Mouse (Mus musculus) lung, postnatal 0 days (tissue): ENCODE measurements around the gene Swt1. TPM values are rescaled to one million over a fixed set of nuclear protein-coding genes. Genes with fewer than 3 reads are reported as not detected.
A peak's percentile ranks its signal among the peaks of the same experiment; 100 is the strongest.

Source experiments
- ATAC-seq: fragments of 200-750 bp; cut with Nextera tagmentation; 2 replicates; pipeline ENCODE4 v1.8.0; 2017; ENCODE audit warnings: moderate library complexity
- DNase-seq: peaks from one replicate; pipeline ENCODE4 v3.0.0-alpha.2; 2016; ENCODE audit warnings: low spot score
- H3K27ac ChIP-seq: fragments of 300-500 bp; sonication (generic); 2 replicates; pipeline ENCODE4 v1.5.1; 2014; ENCODE audit warnings: antibody characterized with exemption, mild to moderate bottlenecking, low read length, mixed read lengths
- H3K27me3 ChIP-seq: fragments of 300-500 bp; sonication (generic); replicated peaks from 2 replicates; pipeline ENCODE4 v1.6.1; 2014; ENCODE audit warnings: low read length, mixed read lengths; ENCODE audit not compliant: insufficient read depth
- H3K36me3 ChIP-seq: fragments of 300-500 bp; sonication (generic); 2 replicates; pipeline ENCODE4 v1.6.1; 2014; ENCODE audit warnings: low read length, mixed read lengths; ENCODE audit not compliant: insufficient read depth
- H3K4me1 ChIP-seq: fragments of 300-500 bp; sonication (generic); 2 replicates; pipeline ENCODE4 v1.6.1; 2014; ENCODE audit warnings: antibody characterized with exemption, low read depth, low read length, mixed read lengths; ENCODE audit not compliant: insufficient read depth
- H3K4me2 ChIP-seq: fragments of 300-500 bp; sonication (generic); replicated peaks from 2 replicates; pipeline ENCODE4 v1.6.1; 2014; ENCODE audit warnings: low read depth, mild to moderate bottlenecking, low read length, moderate library complexity, mixed read lengths
- H3K4me3 ChIP-seq: fragments of 300-500 bp; sonication (generic); 2 replicates; pipeline ENCODE4 v1.5.1; 2014; ENCODE audit warnings: low read depth, low read length
- H3K9ac ChIP-seq: fragments of 300-500 bp; sonication (generic); replicated peaks from 2 replicates; pipeline ENCODE4 v1.6.1; 2014; ENCODE audit warnings: low read depth, mild to moderate bottlenecking
- H3K9me3 ChIP-seq: fragments of 300-500 bp; sonication (generic); 2 replicates; pipeline ENCODE4 v1.6.1; 2016; ENCODE audit warnings: low read length, mixed read lengths
- CTCF ChIP-seq: IDR thresholded peaks from 2 replicates; pipeline ENCODE4 v1.5.1; 2016; ENCODE audit warnings: antibody characterized with exemption, mild to moderate bottlenecking
- EP300 ChIP-seq: IDR thresholded peaks from 2 replicates; pipeline ENCODE4 v1.6.1; 2016; ENCODE audit warnings: antibody characterized with exemption, mild to moderate bottlenecking, control low read depth
- WGBS: fragments of 180-500 bp; shearing (Covaris S2); extraction: QIAGEN DNeasy Blood & Tissue Kit; methylation state at CpG from one replicate; pipeline ENCODE4 v1.1.7; 2014; 5-methylcytosine and 5-hydroxymethylcytosine counted together
- polyA plus RNA-seq: library from polyadenylated mRNA; unstranded; fragments of >200 nt; fragmentation: Nextera tagmentation; extraction: Ambion mirVana; gene quantifications from 2 replicates; pipeline ENCODE4 v1.2.1, GENCODE M21; 2015

The Swt1 gene
- polyA plus RNA-seq, 1 experiment from 2014 or later: 92.6 TPM

- Histone ChIP-seq H3K9ac (peak overlapping the region; percentile 80), H3K4me2 (peak overlapping the region; percentile 56), H3K9me3 (no peaks in the 10 kb centered on the region), H3K27ac (peak overlapping the region; percentile 98), H3K36me3 (0 out of 2 replicates have a peak, but pooled peaks cover 4% of the 10 kb centered on the region), H3K4me3 (peak overlapping the region; percentile 96), H3K27me3 (no peaks in the 10 kb centered on the region), H3K4me1 (peaks cover 3% of the 10 kb centered on the region)
- ATAC-seq (peak; percentile 44), DNase-seq (peak; percentile 91)
- TF ChIP-seq EP300 (peak; percentile 94), CTCF (no peak)
- 11% methylated on average over 7 of the region's 7 CpGs for whole genome bisulfite sequencing
These were observed 1.2 kb downstream of the Swt1 start for GRCm38 (mm10) chr1:151426947-151427600.

GRCm38 (mm10) chr1:151422178-151422577 is 6.1 kb downstream of the Swt1 start:
- H3K4me2 ChIP-seq: no peak overlapping the region
- 45% methylated on average over 3 of the region's 3 CpGs for WGBS
- H3K9ac ChIP-seq: no peak overlapping the region
- peaks cover 8% of the 10 kb centered on the region; the same call in 1 of the 2 replicates for H3K36me3 ChIP-seq
- TF ChIP-seq EP300: no peak
- TF ChIP-seq CTCF: no peak
- H3K27ac ChIP-seq: no peak overlapping the region
- H3K4me3 ChIP-seq: no peak overlapping the region
- H3K4me1 ChIP-seq: no peaks in the 10 kb centered on the region
- no peaks in the 10 kb centered on the region for H3K9me3 ChIP-seq
- DNase-seq (no peak), ATAC-seq (no peak)
- H3K27me3 ChIP-seq: no peaks in the 10 kb centered on the region

- DNase-seq (no peak), ATAC-seq (no peak)
- WGBS: 89% methylated on average over 3 of the region's 3 CpGs
- H3K4me1 ChIP-seq: no peaks in the 10 kb centered on the region
- TF ChIP-seq EP300: no peak
- no peak for TF ChIP-seq CTCF
- no peaks in the 10 kb centered on the region for H3K27me3 ChIP-seq
- no peak overlapping the region for H3K4me2 ChIP-seq
- no peak overlapping the region for H3K27ac ChIP-seq
- no peaks in the 10 kb centered on the region for H3K9me3 ChIP-seq
- peaks cover 30% of the 10 kb centered on the region for H3K36me3 ChIP-seq
- H3K4me3 ChIP-seq: no peak overlapping the region
- H3K9ac ChIP-seq: no peak overlapping the region
These were observed 18.4 kb downstream of the Swt1 start for GRCm38 (mm10) chr1:151409827-151410226.

GRCm38 (mm10) chr1:151390029-151390428 is 38.2 kb downstream of the Swt1 start:
- Histone ChIP-seq H3K4me3 (no peak overlapping the region), H3K9me3 (no peaks in the 10 kb centered on the region), H3K27me3 (no peaks in the 10 kb centered on the region), H3K4me1 (no peaks in the 10 kb centered on the region), H3K4me2 (no peak overlapping the region), H3K9ac (no peak overlapping the region), H3K36me3 (peaks cover 7% of the 10 kb centered on the region), H3K27ac (no peak overlapping the region)
- DNase-seq (peak; percentile 39), ATAC-seq (no peak)
- TF ChIP-seq CTCF (peak; percentile 69), EP300 (no peak)
- 100% methylated on average over 1 of the region's 1 CpGs for WGBS

- DNase-seq: no peak
These were observed 50.9 kb downstream of the Swt1 start for GRCm38 (mm10) chr1:151377353-151377752.

GRCm38 (mm10) chr1:151372823-151373222 is 55.4 kb downstream of the Swt1 start:
- Histone ChIP-seq H3K4me2 (no peak overlapping the region), H3K27me3 (no peaks in the 10 kb centered on the region), H3K27ac (no peak overlapping the region), H3K4me3 (no peak overlapping the region), H3K4me1 (no peaks in the 10 kb centered on the region), H3K36me3 (peaks cover 24% of the 10 kb centered on the region; the same call in 1 of the 2 replicates), H3K9ac (no peak overlapping the region), H3K9me3 (no peaks in the 10 kb centered on the region)
- 64% methylated on average over 1 of the region's 1 CpGs for WGBS
- no peak for TF ChIP-seq EP300
- no peak for TF ChIP-seq CTCF
- ATAC-seq: no peak
- no peak for DNase-seq

More at GRCm38 (mm10) chr1:151377353-151377752, 50.9 kb downstream of the Swt1 start:
- Histone ChIP-seq H3K4me2 (no peak overlapping the region), H3K4me1 (no peaks in the 10 kb centered on the region), H3K27me3 (no peaks in the 10 kb centered on the region), H3K27ac (no peak overlapping the region), H3K9me3 (no peaks in the 10 kb centered on the region), H3K36me3 (no peaks in the 10 kb centered on the region; the same call in 1 of the 2 replicates), H3K4me3 (no peak overlapping the region), H3K9ac (no peak overlapping the region)
- TF ChIP-seq EP300 (no peak), CTCF (peak; percentile 33)
- ATAC-seq: no peak
- WGBS: 91% methylated on average over 3 of the region's 3 CpGs
